Mouse (Mus musculus): ENCODE measurements around the gene Uhrf1bp1l. TPM values are rescaled to one million over a fixed set of nuclear protein-coding genes. Genes with fewer than 3 reads are reported as not detected.

Gene Uhrf1bp1l
- polyA plus RNA-seq, 1 experiment from 2014 or later, result 23.1 TPM

- ATAC-seq (ENCODE audit: insufficient number of reproducible peaks, insufficient read depth, low FRiP score, low TSS enrichment, low read depth), result no peak
- Histone ChIP-seq H3K4me3 (no peak overlapping the region), H3K9me3 (no peaks in the 10 kb centered on the region), H3K4me2 (no peak overlapping the region), H3K36me3 (no peaks in the 10 kb centered on the region), H3K9ac (no peak overlapping the region), H3K4me1 (no peaks in the 10 kb centered on the region), H3K27me3 (no peaks in the 10 kb centered on the region), H3K27ac (no peak overlapping the region)
- WGBS, result 87% methylated on average over 7 of the region's 7 CpGs
Observed at GRCm38 (mm10) chr10:89856286-89856685, 111.5 kb downstream of the Uhrf1bp1l start.

GRCm38 (mm10) chr10:89868211-89868610 lies 123.4 kb downstream of the Uhrf1bp1l start:
- Histone ChIP-seq H3K36me3 (no peaks in the 10 kb centered on the region), H3K27ac (no peak overlapping the region), H3K27me3 (peaks cover 22% of the 10 kb centered on the region), H3K4me3 (no peak overlapping the region), H3K4me2 (no peak overlapping the region), H3K9me3 (no peaks in the 10 kb centered on the region), H3K9ac (no peak overlapping the region), H3K4me1 (peaks cover under 1% of the 10 kb centered on the region; the same call in 1 of the 2 replicates)
- no peak for ATAC-seq (ENCODE audit: insufficient number of reproducible peaks, insufficient read depth, low FRiP score, low TSS enrichment, low read depth)
- WGBS, result 80% methylated on average over 4 of the region's 4 CpGs

GRCm38 (mm10) chr10:89868836-89869235 lies 124.0 kb downstream of the Uhrf1bp1l start:
- no peak for ATAC-seq (ENCODE audit: insufficient number of reproducible peaks, insufficient read depth, low FRiP score, low TSS enrichment, low read depth)
- 69% methylated on average over 3 of the region's 3 CpGs for WGBS
- no peaks in the 10 kb centered on the region for H3K36me3 ChIP-seq
- no peak overlapping the region for H3K4me3 ChIP-seq
- peaks cover 7% of the 10 kb centered on the region for H3K4me1 ChIP-seq
- H3K27ac ChIP-seq, result no peak overlapping the region
- no peak overlapping the region for H3K4me2 ChIP-seq
- H3K27me3 ChIP-seq, result peaks cover 28% of the 10 kb centered on the region
- no peak overlapping the region for H3K9ac ChIP-seq
- no peaks in the 10 kb centered on the region for H3K9me3 ChIP-seq

Other genes starting within 250 kb of the Uhrf1bp1l start
- 0.34 TPM in 1 of 2 replicates, not detected in the other for gene Nr1h4, start 211.4 kb upstream of the Uhrf1bp1l start, polyA plus RNA-seq (2015; fragmentation: Nextera tagmentation; extraction: Ambion mirVana)
- gene Slc17a8, start 123.7 kb upstream of the Uhrf1bp1l start, polyA plus RNA-seq (2015; fragmentation: Nextera tagmentation; extraction: Ambion mirVana), result not detected in 2 replicates
- gene Scyl2, start 58.7 kb upstream of the Uhrf1bp1l start, polyA plus RNA-seq (2015; fragmentation: Nextera tagmentation; extraction: Ambion mirVana), result 8.6 and 9.5 TPM in 2 replicates
- gene Actr6, start 12.7 kb upstream of the Uhrf1bp1l start, polyA plus RNA-seq (2015; fragmentation: Nextera tagmentation; extraction: Ambion mirVana), result 43.7 and 47.2 TPM in 2 replicates
- gene Anks1b, start 128.5 kb downstream of the Uhrf1bp1l start, polyA plus RNA-seq (2015; fragmentation: Nextera tagmentation; extraction: Ambion mirVana), result 1.5 and 3.3 TPM in 2 replicates